Mouse (Mus musculus) activated CD4-positive, CD25-positive, alpha-beta regulatory T cell (primary cell): ENCODE data around the gene Gm4131. TPM values are rescaled to one million over a fixed set of nuclear protein-coding genes. Genes with fewer than 3 reads are reported as not detected.

Experiments
- polyA plus RNA-seq, 2 experiments: library from polyadenylated mRNA; unstranded; fragments of 100-300 nt; shearing (Covaris generic); gene quantifications; one replicate each; pipeline ENCODE4 v1.2.1; 2017

Gene Gm4131
- under 1 TPM in 1 of 2 experiments, not detected in 1; 0.22 TPM for polyA plus RNA-seq

DNA sequence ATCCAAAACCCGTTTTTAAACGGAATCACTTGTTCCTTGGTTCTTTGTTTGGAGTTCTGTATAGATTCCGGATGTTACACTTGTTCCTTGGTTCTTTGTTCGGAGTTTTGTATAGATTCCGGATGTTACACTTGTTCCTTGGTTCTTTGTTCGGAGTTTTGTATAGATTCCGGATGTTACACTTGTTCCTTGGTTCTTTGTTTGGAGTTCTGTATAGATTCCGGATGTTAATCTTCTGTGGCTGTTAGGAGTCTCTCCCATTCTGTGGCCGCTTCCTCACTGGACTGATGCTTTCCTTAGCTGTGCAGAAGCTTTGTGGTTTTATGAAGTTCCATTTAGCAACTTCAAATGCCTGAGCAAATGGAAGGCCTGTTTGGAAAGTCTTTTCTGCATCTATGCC, at the start of gene Gm4131:
TSS of gene Gm4131 (minus strand) at position 101 of the 400 bp plus-strand sequence.

DNA sequence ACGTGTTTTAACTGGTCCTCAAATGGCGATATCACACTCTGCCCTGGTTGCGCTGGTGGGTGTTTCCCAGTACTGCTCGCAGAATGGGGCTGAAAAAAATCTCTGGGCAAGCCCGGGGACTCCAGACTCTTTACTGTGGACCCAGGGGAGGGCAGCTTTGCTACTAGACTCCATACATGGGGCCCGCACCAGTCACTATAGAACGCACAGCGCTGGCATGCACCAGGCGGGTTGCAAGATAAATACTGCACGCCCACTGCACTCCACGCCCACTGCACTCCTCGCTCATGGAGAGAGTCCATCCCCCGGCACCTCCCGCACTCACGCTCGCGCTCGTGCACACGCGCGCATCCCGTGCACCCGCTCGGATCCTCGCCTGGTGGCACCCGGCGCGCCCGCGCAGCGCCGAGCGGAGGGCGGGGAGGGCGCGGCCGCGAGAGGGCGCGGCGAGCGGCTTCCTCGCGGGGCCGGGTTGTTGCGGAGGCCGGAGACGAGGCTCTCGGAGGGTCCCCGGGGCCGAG, 11.4 kb downstream of the Gm4131 start, which contains the start of gene Fam124a:
TSS of gene Fam124a (plus strand) at position 429 of the 521 bp plus-strand sequence.

DNA sequence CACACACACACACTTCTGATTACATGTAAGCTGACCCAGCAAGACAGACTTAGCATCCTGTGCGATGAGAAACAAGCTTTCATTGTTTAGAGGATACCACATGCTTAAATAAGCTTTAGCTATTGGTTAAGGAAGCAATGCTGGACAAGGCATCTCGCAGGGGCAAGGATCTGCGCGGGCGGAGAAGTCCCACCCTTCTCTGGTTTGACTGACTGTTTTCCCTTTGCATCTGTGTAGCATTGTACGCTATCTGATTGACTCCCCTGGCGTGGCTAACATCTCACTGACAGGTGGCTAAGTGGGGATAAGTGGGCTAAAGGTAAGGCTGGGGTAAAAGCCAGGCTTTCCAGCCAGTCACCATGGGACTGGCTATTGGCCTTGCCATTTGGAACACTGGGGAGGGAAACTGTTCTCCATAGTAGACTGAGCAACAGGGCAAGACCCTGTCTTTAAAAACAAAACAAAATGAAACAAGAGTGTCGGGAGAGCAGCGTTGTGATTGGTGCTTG, 110.4 kb downstream of the Gm4131 start, which contains the start of gene Gucy1b2:
TSS of gene Gucy1b2 (minus strand) at position 51 of the 509 bp plus-strand sequence.

Other genes starting within 250 kb of the Gm4131 start
- under 1 TPM; 0.10 to 0.29 TPM for gene Gucy1b2, start 110.6 kb downstream of the Gm4131 start, polyA plus RNA-seq
- gene Fam124a, start 11.2 kb downstream of the Gm4131 start, polyA plus RNA-seq, result under 1 TPM; 0.18 to 0.25 TPM
- not detected for gene Serpine3, start 96.7 kb upstream of the Gm4131 start, polyA plus RNA-seq
- gene Ints6, start 194.2 kb upstream of the Gm4131 start, polyA plus RNA-seq, result 10 to 100 TPM; 49.2 to 68.5 TPM